Mouse (Mus musculus): Measurements from ENCODE around the gene Jhy. TPM values are rescaled to one million over a fixed set of nuclear protein-coding genes. Genes with fewer than 3 reads are reported as not detected.

Gene Jhy
- polyA plus RNA-seq, 1 experiment from 2014 or later, result 0.09 TPM

DNA sequence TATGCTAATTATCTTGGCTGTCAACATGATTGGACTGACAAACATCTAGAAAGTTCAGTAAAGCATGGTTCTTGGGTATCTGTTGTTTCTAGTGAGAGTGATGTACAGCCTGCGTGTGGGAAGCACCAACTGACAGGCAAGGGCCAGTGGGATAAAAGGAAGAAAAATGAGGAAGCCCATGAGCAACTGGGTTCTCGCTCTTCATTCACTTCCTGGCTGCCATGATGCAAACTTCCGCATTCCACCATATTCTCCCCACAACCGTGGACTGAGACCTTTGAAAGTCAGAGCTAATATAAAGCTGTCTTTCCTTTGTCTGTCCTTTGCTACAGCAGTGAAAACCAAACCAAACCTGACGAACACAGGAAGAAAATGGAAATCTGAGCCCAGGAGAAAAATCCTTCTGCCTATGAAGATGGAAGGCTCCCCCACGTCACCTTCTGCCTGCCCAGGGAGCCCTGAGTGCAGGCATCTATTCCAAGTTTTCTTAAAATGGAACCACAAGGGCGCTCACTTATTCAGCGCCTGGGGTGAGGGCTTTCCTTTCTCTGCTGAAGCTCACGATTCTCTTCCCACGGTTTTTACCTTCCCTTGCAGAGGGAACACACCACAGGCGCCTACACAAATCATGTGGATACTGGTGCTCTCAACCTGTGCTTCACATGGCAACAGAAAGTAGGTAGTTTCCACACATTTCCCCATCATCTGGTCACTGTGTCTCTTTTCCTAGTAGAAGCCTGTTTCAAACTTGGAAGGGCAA is 10.3 kb upstream of the Jhy start:
- Histone ChIP-seq H3K27me3 (ENCODE audit: insufficient read depth, poor library complexity, severe bottlenecking) (no peaks in the 10 kb centered on the region), H3K4me1 (no peaks in the 10 kb centered on the region), H3K27ac (no peak overlapping the region), H3K36me3 (no peaks in the 10 kb centered on the region), H3K9me3 (no peaks in the 10 kb centered on the region), H3K4me3 (no peak overlapping the region)
- WGBS, result 72% methylated on average over 11 of the region's 11 CpGs
- no peak for DNase-seq (ENCODE audit: low spot score)

DNA sequence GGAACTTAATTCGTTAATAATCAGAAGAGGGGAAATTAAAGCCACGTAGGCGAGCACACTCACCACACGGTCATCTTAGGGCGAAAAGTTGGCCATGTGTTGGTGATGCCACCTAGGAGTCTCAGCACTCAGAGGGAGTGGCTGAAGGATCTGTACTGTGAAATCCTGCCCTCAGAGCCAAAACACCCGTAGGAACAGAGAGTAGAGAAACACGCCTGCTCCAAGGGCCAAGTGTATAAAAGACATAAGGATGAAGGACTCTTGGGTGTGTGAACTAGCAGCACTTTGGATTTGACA is 448 bp upstream of the Jhy start:
- Histone ChIP-seq H3K4me3 (peak overlapping the region; percentile 67), H3K9me3 (no peaks in the 10 kb centered on the region), H3K36me3 (no peaks in the 10 kb centered on the region), H3K27me3 (ENCODE audit: insufficient read depth, poor library complexity, severe bottlenecking) (peaks cover 70% of the 10 kb centered on the region), H3K27ac (no peak overlapping the region), H3K4me1 (peaks cover 8% of the 10 kb centered on the region)
- WGBS, result 21% methylated on average over 7 of the region's 7 CpGs
- no peak for DNase-seq (ENCODE audit: low spot score)

DNA sequence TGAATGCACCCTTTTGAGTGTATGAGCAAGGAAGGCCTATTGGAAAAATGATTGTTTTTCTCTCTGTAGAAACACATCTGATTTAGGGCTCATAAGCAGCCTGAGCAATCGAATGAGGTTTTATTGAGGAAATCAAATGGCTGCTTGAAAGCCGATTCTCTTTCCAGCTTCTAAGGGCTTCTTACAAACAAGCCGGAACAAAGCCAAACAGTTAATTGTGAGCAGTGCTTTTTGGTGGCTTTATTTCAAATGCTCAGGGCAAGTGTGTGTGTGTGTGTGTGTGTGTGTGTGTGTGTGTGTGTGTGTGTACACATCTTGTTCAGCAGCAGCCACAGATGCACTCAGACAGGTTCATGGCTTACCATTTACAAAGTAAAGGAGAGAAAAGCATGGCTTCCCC is 2.5 kb downstream of the Jhy start:
- Histone ChIP-seq H3K4me3 (no peak overlapping the region), H3K9me3 (no peaks in the 10 kb centered on the region), H3K36me3 (no peaks in the 10 kb centered on the region), H3K27ac (no peak overlapping the region), H3K4me1 (peaks cover 8% of the 10 kb centered on the region), H3K27me3 (ENCODE audit: insufficient read depth, poor library complexity, severe bottlenecking) (peaks cover 72% of the 10 kb centered on the region)
- DNase-seq (ENCODE audit: low spot score), result no peak
- 78% methylated on average over 3 of the region's 3 CpGs for WGBS

DNA sequence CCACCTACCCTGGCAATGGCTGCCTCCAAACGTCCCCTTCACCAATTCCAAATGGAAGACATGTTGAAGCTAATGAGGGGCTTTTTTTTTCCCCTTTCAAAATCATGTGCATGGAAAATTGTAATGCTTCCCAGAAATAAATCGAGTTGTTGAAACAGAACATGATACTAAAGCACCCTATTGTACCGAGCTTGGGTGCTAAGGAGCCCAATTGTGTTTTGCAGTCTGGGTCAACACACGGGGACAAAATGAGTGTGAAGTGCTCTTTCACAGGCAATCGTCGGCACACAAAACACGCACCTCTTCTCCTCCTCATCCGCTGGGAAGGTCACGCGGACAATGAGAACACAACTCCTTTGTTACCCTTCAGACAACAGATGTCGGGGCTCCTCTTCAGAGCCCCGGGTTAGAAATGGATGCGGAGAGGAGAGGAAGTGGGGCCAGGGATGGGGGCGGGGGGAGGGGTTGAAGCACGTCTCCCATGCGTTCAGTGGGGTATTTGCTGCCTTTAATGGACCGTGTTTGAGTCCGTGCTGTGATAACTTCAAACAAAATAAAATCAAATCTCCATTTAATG is 14.8 kb downstream of the Jhy start:
- Histone ChIP-seq H3K9me3 (no peaks in the 10 kb centered on the region), H3K27ac (no peak overlapping the region), H3K27me3 (ENCODE audit: insufficient read depth, poor library complexity, severe bottlenecking) (no peaks in the 10 kb centered on the region; the same call in 1 of the 2 replicates), H3K4me1 (0 out of 2 replicates have a peak, but pooled peaks cover 9% of the 10 kb centered on the region), H3K4me3 (no peak overlapping the region), H3K36me3 (no peaks in the 10 kb centered on the region)
- DNase-seq (ENCODE audit: low spot score), result no peak
- WGBS, result 68% methylated on average over 18 of the region's 18 CpGs

DNA sequence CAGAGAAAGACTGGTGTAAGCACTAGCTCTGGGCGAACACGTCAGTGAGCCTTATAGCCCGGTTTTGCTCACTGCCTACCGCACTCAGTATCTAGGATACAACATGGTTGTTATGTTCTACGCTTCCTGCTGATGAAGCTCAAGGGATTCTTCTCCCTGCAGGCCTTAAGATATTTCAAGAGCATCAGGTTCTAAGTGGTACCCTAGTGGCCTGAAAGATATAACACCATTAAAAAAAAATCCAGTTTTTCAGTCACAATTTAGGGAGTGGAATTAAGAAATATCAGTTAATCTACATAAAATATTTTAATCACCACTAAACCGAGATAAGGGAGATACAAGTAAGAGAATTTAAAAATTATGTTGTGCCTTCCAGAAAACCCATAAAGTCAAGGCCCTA is 15.4 kb downstream of the Jhy start:
- H3K27me3 ChIP-seq (ENCODE audit: insufficient read depth, poor library complexity, severe bottlenecking), result no peaks in the 10 kb centered on the region; the same call in 1 of the 2 replicates
- 78% methylated on average over 6 of the region's 6 CpGs for WGBS
- H3K4me1 ChIP-seq, result 0 out of 2 replicates have a peak, but pooled peaks cover 9% of the 10 kb centered on the region

DNA sequence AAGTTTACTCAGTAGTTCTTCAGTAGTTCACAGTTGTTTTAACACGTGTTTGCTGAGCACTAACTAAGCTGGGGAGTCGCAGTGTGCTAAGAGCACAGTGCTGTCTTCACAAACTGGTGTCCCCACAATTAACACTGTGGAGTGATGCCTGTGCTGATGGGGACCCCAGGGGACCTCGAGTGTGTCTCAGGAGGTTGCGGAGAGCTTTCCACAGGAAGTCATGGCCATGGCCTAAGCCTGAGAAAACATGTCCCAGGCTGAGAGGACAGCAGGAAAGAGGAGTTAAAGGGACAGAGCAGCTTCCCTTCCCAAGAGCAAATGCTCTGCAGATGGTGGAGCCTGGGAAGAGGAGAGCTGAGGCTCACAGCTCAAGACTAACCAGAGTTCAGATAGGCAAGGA is 16.8 kb downstream of the Jhy start:
- Histone ChIP-seq H3K27me3 (ENCODE audit: insufficient read depth, poor library complexity, severe bottlenecking) (no peaks in the 10 kb centered on the region; the same call in 1 of the 2 replicates), H3K27ac (no peak overlapping the region), H3K4me1 (0 out of 2 replicates have a peak, but pooled peaks cover 9% of the 10 kb centered on the region), H3K36me3 (no peaks in the 10 kb centered on the region), H3K4me3 (no peak overlapping the region), H3K9me3 (no peaks in the 10 kb centered on the region)
- 34% methylated on average over 4 of the region's 4 CpGs for WGBS
- DNase-seq (ENCODE audit: low spot score), result no peak

More for the DNA sequence above, 15.4 kb downstream of the Jhy start:
- no peak for DNase-seq (ENCODE audit: low spot score)
- Histone ChIP-seq H3K4me3 (no peak overlapping the region), H3K27ac (no peak overlapping the region), H3K36me3 (no peaks in the 10 kb centered on the region), H3K9me3 (no peaks in the 10 kb centered on the region)

DNA sequence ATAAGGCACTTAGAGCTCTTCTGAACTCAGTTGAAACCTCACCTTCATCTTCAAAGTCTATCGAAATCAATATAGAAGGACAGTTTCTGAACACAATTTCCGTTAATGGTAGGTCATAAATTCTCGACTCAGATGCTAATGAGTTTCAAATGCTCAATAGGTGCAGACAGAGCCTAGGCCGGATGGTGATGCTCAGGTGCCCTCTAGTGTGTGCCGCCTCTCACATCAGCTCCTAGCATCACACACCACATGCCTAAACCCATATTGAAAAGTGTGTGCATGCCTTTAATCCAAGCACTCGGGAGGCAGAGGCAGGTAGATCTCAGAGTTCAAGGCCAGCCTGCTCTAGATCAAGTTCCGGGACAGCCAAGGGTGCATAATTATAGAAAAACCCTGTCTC is 26.5 kb downstream of the Jhy start:
- no peaks in the 10 kb centered on the region for H3K27me3 ChIP-seq (ENCODE audit: insufficient read depth, poor library complexity, severe bottlenecking)
- H3K9me3 ChIP-seq, result no peaks in the 10 kb centered on the region
- H3K27ac ChIP-seq, result no peak overlapping the region
- 64% methylated on average over 7 of the region's 7 CpGs for WGBS
- no peaks in the 10 kb centered on the region for H3K4me1 ChIP-seq
- H3K4me3 ChIP-seq, result no peak overlapping the region
- DNase-seq (ENCODE audit: low spot score), result no peak
- no peaks in the 10 kb centered on the region for H3K36me3 ChIP-seq

DNA sequence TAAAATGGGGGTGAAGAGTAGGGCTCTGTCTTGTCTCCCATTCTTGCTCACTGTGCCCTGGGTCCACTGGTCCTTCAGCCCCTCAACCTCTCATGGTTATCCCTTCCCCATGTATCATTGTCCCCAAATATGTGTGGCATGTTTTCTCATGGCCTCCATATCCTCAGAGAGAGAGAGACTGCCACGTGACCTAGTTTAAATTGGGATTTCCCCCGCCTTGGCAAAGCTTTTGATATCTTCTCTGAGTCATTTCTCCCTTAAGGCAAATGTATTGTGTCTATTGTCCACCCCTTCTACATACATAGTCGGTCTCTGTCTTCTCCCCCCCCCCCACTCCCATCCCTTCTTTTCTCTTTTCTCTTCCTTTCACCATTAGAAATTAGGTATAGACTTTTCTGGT is 30.6 kb downstream of the Jhy start:
- Histone ChIP-seq H3K4me1 (no peaks in the 10 kb centered on the region), H3K27me3 (ENCODE audit: insufficient read depth, poor library complexity, severe bottlenecking) (no peaks in the 10 kb centered on the region), H3K9me3 (no peaks in the 10 kb centered on the region), H3K4me3 (no peak overlapping the region), H3K36me3 (no peaks in the 10 kb centered on the region), H3K27ac (no peak overlapping the region)
- 64% methylated on average over 3 of the region's 3 CpGs for WGBS
- no peak for DNase-seq (ENCODE audit: low spot score)

DNA sequence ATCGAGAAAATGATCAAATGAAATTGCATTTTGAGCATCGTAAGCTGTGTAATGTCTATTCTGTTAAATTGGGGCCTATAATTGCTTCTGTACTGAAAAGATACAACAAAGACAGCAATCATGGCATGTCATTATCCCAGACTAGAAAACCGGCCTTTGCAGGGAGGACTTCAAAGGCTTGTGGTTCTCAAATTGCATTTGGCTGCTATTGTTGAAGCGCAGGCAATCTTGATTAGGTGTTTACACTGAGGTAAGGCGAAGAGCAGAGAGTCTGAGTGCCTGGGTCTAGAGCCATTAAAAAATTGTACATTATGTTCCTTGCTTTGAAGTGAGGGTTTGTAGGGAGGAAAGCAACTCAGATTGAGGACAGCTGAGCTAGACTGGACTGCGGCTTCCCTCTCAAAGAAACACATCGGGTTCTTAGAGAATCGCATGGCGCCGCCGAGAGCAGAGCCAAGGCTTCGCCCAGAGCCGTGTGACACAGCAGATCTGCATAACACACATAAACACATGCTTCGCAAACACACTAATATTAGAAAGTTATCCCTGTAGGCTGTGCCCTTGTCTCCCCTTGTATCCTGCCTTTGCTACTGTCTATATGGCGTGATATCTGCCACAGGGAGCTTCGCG is 36.5 kb downstream of the Jhy start:
- H3K36me3 ChIP-seq, result no peaks in the 10 kb centered on the region
- WGBS, result 80% methylated on average over 17 of the region's 17 CpGs
- no peak overlapping the region for H3K4me3 ChIP-seq
- peaks cover 5% of the 10 kb centered on the region; the same call in 1 of the 2 replicates for H3K4me1 ChIP-seq
- no peaks in the 10 kb centered on the region for H3K9me3 ChIP-seq
- no peak overlapping the region for H3K27ac ChIP-seq
- H3K27me3 ChIP-seq (ENCODE audit: insufficient read depth, poor library complexity, severe bottlenecking), result no peaks in the 10 kb centered on the region
- DNase-seq (ENCODE audit: low spot score), result no peak

DNA sequence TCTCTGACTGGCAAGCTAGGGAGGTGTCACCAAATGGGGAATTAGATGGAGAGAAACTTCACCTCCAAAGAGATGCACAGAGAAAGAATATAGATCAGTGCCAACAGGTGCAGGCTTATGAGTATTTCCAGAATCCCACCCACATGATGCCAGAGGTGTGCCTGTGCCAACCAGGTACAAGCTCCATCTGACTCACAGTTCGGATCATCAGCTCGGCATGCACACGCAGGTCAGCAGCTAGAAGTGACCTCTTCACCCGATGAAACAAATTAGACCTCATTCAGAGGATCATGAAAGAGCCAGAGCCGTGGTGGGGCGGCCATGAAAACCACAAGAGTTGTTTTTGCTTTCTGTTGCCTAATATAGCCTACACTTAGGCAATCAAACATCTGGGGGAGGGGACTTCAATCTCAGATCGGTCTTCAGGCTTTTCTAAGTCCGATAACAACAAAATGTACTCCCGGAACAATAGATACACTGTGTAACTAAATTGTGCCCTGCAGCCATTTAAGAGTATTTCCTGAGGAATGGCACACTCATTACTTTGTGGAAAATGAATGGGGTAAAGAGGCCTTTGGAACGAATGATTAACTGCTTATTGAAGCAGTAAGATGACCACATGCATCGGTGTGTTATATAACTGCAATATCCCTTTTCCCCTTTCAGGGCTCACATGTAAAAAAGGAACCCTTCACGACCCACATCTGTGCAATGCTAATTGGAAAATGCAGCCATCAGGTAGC is 45.9 kb downstream of the Jhy start:
- H3K9me3 ChIP-seq, result no peaks in the 10 kb centered on the region
- DNase-seq (ENCODE audit: low spot score), result no peak
- no peak overlapping the region for H3K27ac ChIP-seq
- H3K27me3 ChIP-seq (ENCODE audit: insufficient read depth, poor library complexity, severe bottlenecking), result no peaks in the 10 kb centered on the region
- H3K36me3 ChIP-seq, result no peaks in the 10 kb centered on the region
- H3K4me3 ChIP-seq, result no peak overlapping the region
- WGBS, result 69% methylated on average over 12 of the region's 12 CpGs
- no peaks in the 10 kb centered on the region for H3K4me1 ChIP-seq

DNA sequence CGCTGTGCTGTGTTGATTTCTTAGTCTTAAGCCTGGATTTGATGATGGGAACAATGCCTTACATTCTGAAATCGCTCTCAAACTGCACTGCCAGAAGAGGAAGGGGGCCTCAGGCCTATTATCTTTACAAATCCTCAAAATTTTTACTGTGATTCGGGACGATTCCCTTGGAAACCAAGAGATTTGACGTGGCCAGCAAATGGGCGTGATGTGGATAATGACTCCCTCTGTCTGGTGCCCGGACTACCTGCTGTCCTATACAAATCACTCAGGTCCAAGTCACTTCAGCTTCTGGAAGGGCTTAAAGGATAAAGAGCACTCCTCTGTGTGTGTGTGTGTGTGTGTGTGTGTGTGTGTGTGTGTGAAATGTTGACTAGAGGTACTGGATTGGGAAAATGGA is 55.0 kb downstream of the Jhy start:
- Histone ChIP-seq H3K27me3 (ENCODE audit: insufficient read depth, poor library complexity, severe bottlenecking) (0 out of 2 replicates have a peak, but pooled peaks cover 4% of the 10 kb centered on the region), H3K4me3 (no peak overlapping the region), H3K4me1 (no peaks in the 10 kb centered on the region), H3K27ac (no peak overlapping the region), H3K9me3 (no peaks in the 10 kb centered on the region), H3K36me3 (no peaks in the 10 kb centered on the region)
- no peak for DNase-seq (ENCODE audit: low spot score)
- WGBS, result 76% methylated on average over 7 of the region's 7 CpGs

DNA sequence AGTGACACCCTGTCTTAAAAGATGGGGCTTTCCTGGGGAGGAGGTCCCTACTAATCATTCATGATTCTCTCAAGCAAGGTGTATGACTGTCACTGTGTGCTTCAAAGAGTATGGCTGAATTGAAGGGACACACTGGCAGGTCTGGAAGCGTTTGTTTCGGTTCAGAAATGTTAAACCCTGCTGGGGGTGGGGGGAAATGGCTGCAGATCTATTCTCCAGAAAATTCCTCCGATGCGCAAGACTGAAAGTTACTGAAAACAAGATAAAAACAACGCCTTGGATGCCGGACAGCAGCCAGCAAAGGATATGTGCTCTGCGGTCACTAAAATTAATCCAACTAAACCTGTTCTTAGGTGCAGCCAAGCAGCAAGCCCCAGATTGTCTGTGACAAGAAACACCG is 55.5 kb downstream of the Jhy start:
- Histone ChIP-seq H3K9me3 (no peaks in the 10 kb centered on the region), H3K27me3 (ENCODE audit: insufficient read depth, poor library complexity, severe bottlenecking) (0 out of 2 replicates have a peak, but pooled peaks cover 4% of the 10 kb centered on the region), H3K27ac (no peak overlapping the region), H3K4me3 (no peak overlapping the region), H3K4me1 (no peaks in the 10 kb centered on the region), H3K36me3 (no peaks in the 10 kb centered on the region)
- 78% methylated on average over 8 of the region's 8 CpGs for WGBS
- no peak for DNase-seq (ENCODE audit: low spot score)

DNA sequence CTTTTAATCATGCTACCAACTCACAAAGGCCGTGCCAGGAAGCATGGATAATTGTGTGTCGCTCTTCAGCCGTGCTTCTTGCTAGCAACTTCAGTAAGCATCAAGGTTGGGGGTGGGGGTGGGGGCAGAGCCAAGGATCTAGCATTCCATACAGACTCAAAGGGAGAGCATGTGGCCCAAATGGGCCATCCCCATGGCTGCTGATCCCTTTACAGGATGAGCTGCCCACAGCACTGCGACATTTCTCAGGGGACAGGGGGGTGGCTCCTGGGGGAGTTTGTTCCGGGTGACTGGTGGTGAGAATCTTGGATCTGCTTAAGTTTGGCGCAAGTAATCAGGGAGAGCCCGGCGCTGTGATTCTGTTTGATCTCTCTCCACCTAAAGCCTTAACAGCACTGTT is 56.5 kb downstream of the Jhy start:
- Histone ChIP-seq H3K27me3 (ENCODE audit: insufficient read depth, poor library complexity, severe bottlenecking) (0 out of 2 replicates have a peak, but pooled peaks cover 4% of the 10 kb centered on the region), H3K36me3 (no peaks in the 10 kb centered on the region), H3K4me1 (no peaks in the 10 kb centered on the region), H3K27ac (no peak overlapping the region), H3K4me3 (no peak overlapping the region), H3K9me3 (no peaks in the 10 kb centered on the region)
- DNase-seq (ENCODE audit: low spot score), result no peak
- 28% methylated on average over 8 of the region's 8 CpGs for WGBS

Data from heart, embryonic 10.5 days (tissue).